Mouse (Mus musculus) large intestine, adult 2 months (tissue): ENCODE measurements around the gene 9230112D13Rik. TPM values are rescaled to one million over a fixed set of nuclear protein-coding genes. Genes with fewer than 3 reads are reported as not detected.

ENCODE experiments used
- DNase-seq: peaks from one replicate; pipeline ENCODE4 v3.0.0-alpha.2; 2012; ENCODE audit warnings: low read depth, low spot score
- WGBS: fragments of 180-500 bp; shearing (Covaris S2); methylation state at CpG from one replicate; pipeline ENCODE4 v1.1.7; 2018; 5-methylcytosine and 5-hydroxymethylcytosine counted together
- polyA plus RNA-seq: library from polyadenylated mRNA; depleted of rRNA; stranded (reverse); fragments of >200 nt; gene quantifications from 2 replicates; pipeline ENCODE4 v1.2.3, GENCODE M21; 2012; rRNA removed

The 9230112D13Rik gene
- polyA plus RNA-seq = 0.26 TPM in 1 of 2 replicates, not detected in the other

GRCm38 (mm10) chr14:34522701-34523100, at the start of gene 9230112D13Rik:
Gene 9230112D13Rik, minus strand, starts transcription at chr14:34522801.
- WGBS = 76% methylated on average over 8 of the region's 8 CpGs

GRCm38 (mm10) chr14:34571610-34572387, 49.2 kb upstream of the 9230112D13Rik start:
- DNase-seq = no peak
- WGBS = 87% methylated on average over 17 of the region's 17 CpGs

More at GRCm38 (mm10) chr14:34522701-34523100, at the start of gene 9230112D13Rik:
- no peak for DNase-seq

- DNase-seq = no peak
- WGBS = 79% methylated on average over 4 of the region's 4 CpGs
These were observed 48.3 kb upstream of the 9230112D13Rik start for GRCm38 (mm10) chr14:34570903-34571302.

GRCm38 (mm10) chr14:34570294-34570693, 47.7 kb upstream of the 9230112D13Rik start:
- DNase-seq = no peak
- 2% methylated on average over 6 of the region's 6 CpGs for WGBS

- 39% methylated on average over 27 of the region's 27 CpGs for WGBS
- DNase-seq = no peak
These were observed 47.1 kb upstream of the 9230112D13Rik start for GRCm38 (mm10) chr14:34569534-34570194.

GRCm38 (mm10) chr14:34568626-34569025, 46.0 kb upstream of the 9230112D13Rik start:
- 86% methylated on average over 4 of the region's 4 CpGs for WGBS
- no peak for DNase-seq

- no peak for DNase-seq
- 68% methylated on average over 5 of the region's 5 CpGs for WGBS
These were observed 45.1 kb upstream of the 9230112D13Rik start for GRCm38 (mm10) chr14:34567697-34568096.

GRCm38 (mm10) chr14:34566530-34566929, 43.9 kb upstream of the 9230112D13Rik start:
- WGBS = 92% methylated on average over 7 of the region's 7 CpGs
- no peak for DNase-seq

GRCm38 (mm10) chr14:34565711-34566110, 43.1 kb upstream of the 9230112D13Rik start:
- WGBS = 51% methylated on average over 17 of the region's 17 CpGs
- DNase-seq = no peak

GRCm38 (mm10) chr14:34564646-34565045, 42.0 kb upstream of the 9230112D13Rik start:
- WGBS = 69% methylated on average over 5 of the region's 5 CpGs
- no peak for DNase-seq

GRCm38 (mm10) chr14:34562393-34562792, 39.8 kb upstream of the 9230112D13Rik start:
- DNase-seq = no peak
- WGBS = 4% methylated on average over 2 of the region's 2 CpGs

- no peak for DNase-seq
- WGBS = 89% methylated on average over 8 of the region's 8 CpGs
These were observed 39.0 kb upstream of the 9230112D13Rik start for GRCm38 (mm10) chr14:34561647-34562046.

GRCm38 (mm10) chr14:34558947-34559346, 36.3 kb upstream of the 9230112D13Rik start:
- 88% methylated on average over 9 of the region's 9 CpGs for WGBS
- DNase-seq = no peak

- WGBS = 70% methylated on average over 13 of the region's 13 CpGs
- DNase-seq = no peak
These were observed 32.6 kb upstream of the 9230112D13Rik start for GRCm38 (mm10) chr14:34555211-34555610.

- 25% methylated on average over 3 of the region's 3 CpGs for WGBS
- no peak for DNase-seq
These were observed 31.4 kb upstream of the 9230112D13Rik start for GRCm38 (mm10) chr14:34554047-34554446.

- no peak for DNase-seq
- 84% methylated on average over 6 of the region's 6 CpGs for WGBS
These were observed 30.9 kb upstream of the 9230112D13Rik start for GRCm38 (mm10) chr14:34553470-34553869.

- 87% methylated on average over 5 of the region's 5 CpGs for WGBS
- DNase-seq = no peak
These were observed 29.6 kb upstream of the 9230112D13Rik start for GRCm38 (mm10) chr14:34552226-34552625.

GRCm38 (mm10) chr14:34549004-34549671, 26.5 kb upstream of the 9230112D13Rik start:
- WGBS = under 1% methylated on average over 55 of the region's 55 CpGs
- DNase-seq = no peak

- 1% methylated on average over 27 of the region's 27 CpGs for WGBS
- DNase-seq = no peak
These were observed 25.9 kb upstream of the 9230112D13Rik start for GRCm38 (mm10) chr14:34548391-34549001.

- no peak for DNase-seq
- 62% methylated on average over 2 of the region's 2 CpGs for WGBS
These were observed 21.9 kb upstream of the 9230112D13Rik start for GRCm38 (mm10) chr14:34544545-34544944.
